Mouse (Mus musculus): ENCODE data around the gene Aebp1.

DNA sequence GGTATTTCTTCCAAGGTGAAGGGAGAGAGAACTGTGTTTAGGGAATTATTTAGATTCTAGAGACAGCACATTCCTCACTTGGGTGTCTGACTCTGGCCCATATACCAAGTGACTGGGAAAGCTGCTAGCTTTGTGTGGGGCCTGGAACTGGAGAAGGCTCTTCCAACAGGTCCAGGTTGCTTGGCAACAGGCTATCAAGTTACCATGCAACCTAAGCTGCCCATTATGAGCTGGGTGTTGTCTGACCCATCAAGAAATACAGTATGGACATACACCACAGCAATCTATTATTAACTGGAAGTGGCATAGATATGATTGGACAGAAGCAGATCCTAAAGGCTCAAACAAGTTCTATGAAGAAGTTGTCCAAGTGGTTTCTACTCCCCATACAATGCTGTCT is 36.3 kb upstream of the Aebp1 start:
- TF ChIP-seq CTCF (IDR thresholded peaks at IDR 0.05; ENCODE audit: borderline replicate concordance, insufficient read depth, low read depth, low read length), result no peak
- no peak for TF ChIP-seq POLR2A (IDR thresholded peaks at IDR 0.05; ENCODE audit: borderline replicate concordance, insufficient read depth, low read length)

All from cerebellum, adult 2 months (tissue).